Mouse (Mus musculus): ENCODE results near the gene Plxnb2. TPM values are rescaled to one million over a fixed set of nuclear protein-coding genes. Genes with fewer than 3 reads are reported as not detected.

The Plxnb2 gene
- polyA plus RNA-seq, 1 experiment from 2014 or later = 19.0 TPM

DNA sequence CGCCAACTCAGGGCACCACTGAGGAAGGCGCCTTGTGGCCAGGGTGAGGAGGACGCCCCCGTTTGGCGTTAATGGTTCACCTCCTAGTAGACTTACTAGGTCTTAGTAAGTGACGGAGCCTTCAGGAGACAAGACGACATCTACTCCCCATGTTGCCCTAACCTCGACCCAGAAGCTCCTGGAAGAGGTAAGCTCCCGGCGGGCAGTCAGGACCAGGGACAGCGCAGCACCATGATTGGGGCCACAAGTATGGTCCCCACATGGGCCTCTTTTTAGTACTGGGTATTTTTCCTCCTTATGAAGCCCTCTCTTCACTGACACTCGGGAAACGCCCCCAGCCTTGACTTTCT lies 30.6 kb downstream of the Plxnb2 start:
- DNase-seq (ENCODE audit: low spot score) = peak; percentile 42

DNA sequence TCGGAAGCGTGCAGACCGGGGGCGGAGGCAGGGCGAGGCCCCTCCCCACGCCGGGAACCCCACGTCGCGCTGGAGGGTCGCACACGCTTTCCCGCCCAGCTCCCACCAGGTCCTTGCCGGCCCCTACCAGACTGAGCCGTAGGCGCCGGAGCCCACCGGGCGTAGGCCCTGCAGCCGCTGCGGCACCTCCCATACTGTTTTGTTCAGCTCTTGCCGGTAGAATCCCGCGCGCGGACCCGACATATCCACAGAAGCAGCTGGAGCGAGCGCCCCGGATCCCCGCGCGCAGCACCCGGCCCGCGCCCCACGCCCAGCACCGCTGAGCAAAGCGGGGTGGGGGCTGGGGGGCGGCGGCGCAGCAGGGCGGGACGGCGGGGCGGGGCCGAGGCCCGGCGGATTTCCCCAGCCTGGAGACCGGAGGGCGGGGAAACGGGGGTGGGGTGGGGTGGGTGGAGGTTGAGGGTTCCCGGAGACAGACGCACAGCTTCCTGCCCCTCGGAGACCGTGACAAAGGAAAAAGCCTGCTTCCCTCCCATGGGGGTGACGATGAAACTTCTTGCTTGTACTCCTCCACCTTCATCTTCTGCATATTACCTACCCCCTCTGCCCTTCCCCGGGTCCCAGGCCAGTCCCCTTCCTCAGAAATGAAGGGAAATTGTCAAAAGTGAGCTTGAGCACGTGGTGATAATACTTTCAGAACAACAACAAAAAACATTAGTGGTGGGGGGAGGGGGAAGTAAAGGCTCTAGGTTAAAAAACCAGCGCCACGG lies 31.1 kb downstream of the Plxnb2 start, which contains the start of gene Mapk11:
Mapk11 (minus strand) TSS at position 358 of the 770 bp plus-strand sequence.
- DNase-seq (ENCODE audit: low spot score) = peak; percentile 65

DNA sequence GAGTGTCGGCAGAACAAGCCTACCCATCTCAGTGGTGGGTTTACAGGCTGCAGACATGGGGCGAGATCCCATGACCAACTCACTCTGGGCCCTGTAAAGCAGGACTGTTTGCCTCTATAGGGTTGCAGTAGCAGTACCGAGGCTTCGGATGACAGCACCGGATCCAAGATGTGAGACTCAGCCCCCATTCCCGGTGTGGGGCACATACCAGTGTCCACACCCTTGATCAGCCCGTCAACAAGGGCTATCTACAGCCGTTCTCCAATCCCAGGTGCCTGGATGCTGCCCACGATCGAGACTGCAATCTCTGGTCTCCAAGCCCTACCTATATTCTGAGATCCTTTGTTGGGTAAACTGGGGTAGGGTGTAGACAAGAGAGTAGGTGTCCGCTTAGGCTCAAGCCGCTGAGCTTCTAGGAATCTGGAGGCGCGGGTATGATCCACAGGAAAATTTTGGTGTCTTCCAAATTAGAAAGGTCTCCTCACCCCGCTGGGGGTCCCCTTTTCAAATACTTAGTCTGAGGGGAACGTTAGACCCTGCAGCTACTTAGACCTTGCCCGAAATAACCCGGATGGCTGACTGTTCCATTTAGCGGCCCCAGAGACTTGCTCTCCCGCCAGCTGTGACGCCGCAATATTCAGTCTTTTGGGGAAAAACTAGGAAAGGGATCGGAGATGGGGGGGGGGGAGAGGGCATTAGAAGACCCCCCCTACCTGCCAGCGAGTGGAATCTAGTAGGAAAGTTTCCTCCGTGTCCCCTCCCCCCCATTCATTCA lies 31.9 kb downstream of the Plxnb2 start:
- DNase-seq (ENCODE audit: low spot score) = no peak

DNA sequence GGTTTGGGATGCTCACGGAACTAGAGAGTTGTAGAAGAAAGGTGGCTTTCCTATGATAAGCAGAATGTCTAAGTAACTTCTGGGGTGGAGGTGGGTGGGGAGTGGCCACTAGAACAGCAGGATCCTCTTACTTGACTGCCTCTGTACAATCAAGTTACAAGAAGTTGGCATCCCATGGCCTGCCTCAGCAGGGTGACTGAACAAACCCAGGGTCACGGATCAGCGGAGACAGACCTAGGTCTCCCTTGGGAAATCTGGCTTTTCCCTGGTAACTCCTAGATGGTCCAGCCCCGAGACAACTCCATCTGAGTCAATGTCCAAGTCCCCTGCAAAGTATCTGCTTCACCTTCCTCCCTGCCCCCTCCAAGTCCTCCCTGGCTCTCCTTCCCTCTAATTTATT lies 32.7 kb downstream of the Plxnb2 start:
- no peak for DNase-seq (ENCODE audit: low spot score)

DNA sequence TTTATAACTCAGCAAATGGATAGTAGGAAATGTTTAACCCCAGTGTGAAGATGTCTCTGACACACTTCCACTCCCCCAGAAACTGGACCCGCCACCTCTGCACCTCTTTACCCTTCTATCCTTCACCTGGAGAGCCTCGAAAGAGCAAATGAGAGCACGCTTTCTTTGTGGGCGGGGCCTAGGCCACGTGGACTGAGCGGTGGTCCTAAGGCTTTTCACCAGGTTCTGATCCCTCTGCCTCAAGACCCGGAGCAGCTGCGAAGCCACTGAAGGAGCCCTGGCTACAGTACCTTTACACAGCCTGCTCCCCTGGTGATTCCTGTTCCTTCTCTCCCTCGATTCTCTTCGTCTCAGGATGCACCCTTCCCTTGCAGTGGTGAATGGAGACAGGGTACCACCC lies 33.1 kb downstream of the Plxnb2 start:
- DNase-seq (ENCODE audit: low spot score) = no peak

DNA sequence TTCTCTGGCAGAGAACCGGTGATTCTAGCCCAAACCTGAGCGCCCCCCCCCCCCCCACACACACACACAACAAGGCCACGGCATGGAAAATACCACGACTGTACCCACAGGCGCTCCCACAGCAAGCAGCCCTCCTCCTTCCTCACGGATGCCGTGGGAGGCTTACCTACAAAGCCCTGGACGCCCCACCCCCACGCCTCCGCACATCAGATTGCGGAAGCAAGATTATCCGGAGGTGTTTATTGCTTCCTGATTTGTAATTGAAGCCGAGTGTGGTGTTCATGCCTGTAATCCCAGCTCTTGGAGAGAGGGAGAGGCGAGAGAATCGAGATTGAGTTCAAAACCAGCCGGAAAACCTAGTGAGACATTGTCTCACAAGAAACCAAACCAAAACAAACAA lies 33.6 kb downstream of the Plxnb2 start:
- peak; percentile 51 for DNase-seq (ENCODE audit: low spot score)

DNA sequence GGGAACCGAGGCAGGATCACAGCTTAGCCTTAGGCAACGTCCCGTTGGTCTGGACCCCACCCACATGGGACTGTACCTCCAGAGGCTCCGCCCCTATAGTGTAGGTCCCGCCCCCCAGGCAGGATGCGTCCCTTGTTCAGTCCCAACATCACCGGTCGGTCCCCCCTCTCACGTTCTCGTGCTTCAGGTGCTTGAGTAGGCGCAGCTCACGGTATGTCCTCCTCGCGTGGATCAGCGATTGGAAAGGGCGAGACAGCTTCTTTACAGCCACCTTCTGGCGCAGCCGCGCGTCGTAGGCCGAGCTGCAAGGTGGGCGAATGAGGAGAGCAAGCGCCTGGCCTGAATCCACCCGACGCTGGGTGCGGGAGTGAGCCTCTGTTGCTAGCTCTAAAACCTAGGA lies 34.1 kb downstream of the Plxnb2 start:
- no peak for DNase-seq (ENCODE audit: low spot score)

DNA sequence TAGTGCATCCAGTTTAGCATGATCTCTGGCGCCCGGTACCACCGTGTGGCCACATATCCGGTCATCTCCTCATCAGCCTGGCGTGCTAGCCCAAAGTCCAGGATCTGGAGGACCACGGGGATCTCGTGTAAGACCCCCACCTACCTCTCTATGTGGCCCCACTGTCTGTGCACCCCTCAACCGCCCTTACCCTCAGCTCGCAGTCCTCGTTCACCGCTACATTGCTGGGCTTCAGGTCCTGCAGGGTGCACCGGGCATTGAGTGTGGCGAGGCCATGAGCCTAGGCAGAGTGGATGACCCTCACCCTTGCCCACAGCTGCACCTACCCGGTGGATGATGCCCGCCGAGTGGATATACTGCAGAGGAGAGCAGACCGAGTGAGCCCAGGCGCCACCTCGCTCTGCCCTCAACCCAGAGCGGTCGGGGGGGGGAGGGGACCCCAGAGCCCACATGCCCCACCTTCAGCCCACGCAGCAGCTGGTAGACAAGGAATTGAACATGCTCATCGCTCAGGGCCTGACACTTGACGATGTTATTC lies 34.7 kb downstream of the Plxnb2 start:
- DNase-seq (ENCODE audit: low spot score) = no peak

DNA sequence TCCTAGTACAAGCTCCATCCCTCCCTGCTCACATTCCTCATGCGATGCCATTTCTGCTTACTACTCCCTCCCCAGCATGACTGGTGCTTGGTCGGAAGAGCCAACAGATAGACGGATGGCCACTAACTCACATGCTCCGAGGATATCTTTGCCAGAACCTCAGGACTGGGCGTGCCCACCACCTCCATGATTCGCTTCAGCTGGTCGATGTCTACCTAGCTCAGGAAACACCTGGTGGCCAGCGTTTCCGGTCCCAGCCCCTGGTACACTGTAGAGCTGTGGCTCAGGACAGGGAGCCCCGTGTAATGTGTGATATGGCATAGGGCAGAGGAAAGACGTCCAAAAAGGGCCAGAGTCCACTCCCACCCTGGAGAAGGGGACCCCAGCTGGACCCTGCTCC lies 35.6 kb downstream of the Plxnb2 start:
- no peak for DNase-seq (ENCODE audit: low spot score)

DNA sequence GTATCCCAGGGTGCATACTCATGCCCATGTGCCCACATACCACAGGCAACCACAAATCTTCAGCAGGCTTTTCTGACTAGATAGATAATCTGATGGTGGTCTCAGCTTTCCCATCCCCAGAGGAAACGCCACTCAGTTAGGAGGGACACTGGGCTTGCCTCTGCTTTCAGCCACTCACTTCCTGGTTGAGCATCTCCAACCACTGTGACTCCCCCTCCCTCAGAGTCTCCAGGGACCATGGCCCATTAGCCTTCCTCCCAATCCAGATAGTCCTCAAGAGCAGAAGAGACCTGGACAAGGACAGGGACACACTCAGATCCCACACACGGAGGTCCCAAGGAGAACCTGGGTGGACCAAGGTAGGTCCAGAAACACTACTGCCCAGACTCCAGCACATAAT lies 37.5 kb downstream of the Plxnb2 start:
- DNase-seq (ENCODE audit: low spot score) = no peak

DNA sequence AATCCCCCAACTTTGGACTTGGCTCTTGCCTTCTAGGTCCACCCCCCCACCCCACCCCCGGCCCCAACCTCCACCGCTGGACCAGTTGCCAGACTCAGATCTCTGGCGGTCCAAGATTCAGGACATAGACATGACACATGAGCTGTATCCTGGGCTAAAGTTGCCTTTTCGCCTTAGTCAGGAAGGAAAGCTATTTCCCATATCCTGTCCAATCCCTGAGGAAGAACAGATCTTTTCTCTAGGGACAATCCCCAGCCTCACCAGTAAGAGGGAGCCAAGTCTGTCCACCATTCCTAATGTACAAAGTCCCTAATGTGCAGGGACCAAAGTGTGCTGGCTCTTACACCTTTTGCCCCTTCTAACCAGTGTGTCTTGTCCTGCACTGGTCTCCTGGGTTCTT lies 38.7 kb downstream of the Plxnb2 start:
- no peak for DNase-seq (ENCODE audit: low spot score)

DNA sequence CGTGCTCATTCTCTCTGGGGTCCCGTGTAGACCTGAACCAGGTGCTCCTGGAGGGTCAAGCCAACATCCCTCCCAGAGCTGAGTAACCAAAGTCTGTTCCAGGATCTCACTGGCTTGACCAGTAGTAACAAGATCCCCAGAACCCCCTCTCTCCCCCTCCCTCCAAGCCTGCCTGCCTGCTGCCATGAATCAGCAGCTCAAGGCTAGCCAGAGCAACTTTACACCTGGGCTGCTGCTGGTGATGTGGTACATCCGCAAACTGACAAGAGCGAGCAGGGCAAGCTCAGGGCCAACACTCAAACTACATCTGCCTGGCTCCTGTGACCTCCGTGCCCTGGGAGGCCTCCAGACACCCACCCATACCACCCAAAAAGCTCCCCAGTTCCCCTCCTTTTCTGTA lies 39.1 kb downstream of the Plxnb2 start:
- no peak for DNase-seq (ENCODE audit: low spot score)

DNA sequence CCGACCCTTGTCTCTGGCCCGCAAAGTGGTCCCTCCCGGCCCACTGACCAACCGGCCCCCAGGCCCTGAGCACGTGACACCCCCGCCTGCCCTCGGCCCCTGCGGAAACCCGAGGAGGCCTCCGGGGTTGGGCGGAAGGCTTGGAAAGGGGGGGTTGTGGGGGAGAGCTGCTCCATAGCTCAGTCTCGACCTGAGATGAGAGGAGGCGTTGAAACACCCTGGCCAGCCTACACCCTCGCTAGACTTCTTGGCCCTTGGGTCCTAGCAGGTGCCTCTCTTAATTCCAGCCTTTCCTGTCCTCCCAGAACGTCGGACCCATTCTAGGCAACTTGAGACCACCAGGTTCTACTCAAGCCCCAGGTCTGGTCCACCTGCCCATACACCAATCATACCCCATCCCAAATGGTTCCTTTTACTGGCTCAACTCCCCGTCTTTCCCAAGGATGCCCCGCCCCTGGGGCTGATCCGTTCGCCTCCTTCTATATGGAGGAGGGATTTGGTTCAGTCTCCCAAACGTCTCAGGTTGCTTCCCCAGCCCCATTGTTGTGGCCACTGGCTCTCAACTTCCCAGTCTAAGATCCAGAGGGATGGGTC lies 39.8 kb downstream of the Plxnb2 start, which contains the start of gene Mapk12:
Mapk12 (minus strand) TSS at position 45 of the 594 bp plus-strand sequence.
- DNase-seq (ENCODE audit: low spot score) = no peak

DNA sequence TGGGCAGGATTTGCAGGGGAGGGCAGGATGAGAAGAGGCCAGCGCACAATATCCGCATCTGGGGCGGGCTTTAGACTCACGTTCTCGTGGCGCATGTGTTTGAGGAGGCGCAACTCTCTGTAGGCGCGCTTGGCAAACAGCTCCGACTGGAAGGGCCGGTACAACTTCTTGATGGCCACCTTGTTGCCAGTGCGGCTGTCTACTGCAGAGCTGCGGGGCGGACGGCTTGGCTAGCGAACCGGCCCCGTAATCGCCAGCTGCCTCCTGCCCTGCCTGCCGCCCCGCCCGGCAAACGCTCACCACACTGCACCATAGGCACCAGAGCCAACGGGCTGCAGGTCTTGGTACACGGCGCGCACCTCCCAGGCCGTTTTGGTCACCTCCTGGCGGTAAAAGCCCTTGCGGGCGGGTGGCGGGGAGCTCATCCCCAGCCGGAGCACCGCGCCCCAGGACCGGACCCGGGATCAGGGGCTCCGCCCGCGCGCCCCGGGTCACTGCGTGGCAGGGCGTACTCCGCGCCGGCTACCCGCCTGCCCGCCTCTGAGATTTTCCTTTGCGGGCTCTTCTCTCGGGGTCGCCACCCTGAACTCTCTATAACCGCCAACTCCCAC lies 40.4 kb downstream of the Plxnb2 start:
- no peak for DNase-seq (ENCODE audit: low spot score)

DNA sequence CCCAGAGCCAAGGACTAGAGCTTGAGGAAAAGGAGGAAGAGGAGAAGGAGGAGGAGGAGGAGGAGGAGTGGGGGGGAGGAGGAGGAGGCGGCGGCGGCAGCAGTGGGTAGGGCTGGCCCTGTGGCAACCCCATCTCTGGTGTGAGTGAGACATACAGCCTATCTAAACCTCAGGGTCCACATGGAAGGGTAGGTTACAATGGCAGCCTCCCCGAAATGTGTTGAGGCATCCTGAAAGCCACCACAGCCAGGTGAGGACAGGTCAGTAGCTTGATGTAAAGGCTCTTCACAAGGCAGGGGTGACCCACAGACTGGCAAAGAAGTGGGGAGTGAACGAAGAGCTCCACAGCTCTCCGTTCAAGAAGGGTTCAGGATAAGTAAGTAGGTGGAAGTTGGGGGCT lies 42.1 kb downstream of the Plxnb2 start:
- DNase-seq (ENCODE audit: low spot score) = no peak

DNA sequence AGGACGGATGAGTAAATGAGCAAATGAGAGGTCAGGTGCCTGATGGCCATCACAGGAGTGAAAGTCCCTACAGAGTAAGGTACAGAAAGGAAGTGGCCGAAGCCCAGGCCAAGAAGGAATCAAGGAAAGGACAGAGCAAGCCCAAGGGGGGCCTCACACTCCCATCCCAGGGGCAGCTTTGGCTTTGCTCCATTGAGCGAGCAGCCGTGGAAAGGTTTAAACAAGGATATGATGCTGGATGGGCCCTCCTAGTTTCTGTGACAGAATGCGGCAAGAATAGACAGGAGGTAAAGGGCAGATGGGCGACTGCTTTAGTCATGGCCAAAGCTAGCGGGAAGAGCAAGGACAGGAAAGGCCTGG lies 42.6 kb downstream of the Plxnb2 start:
- no peak for DNase-seq (ENCODE audit: low spot score)

DNA sequence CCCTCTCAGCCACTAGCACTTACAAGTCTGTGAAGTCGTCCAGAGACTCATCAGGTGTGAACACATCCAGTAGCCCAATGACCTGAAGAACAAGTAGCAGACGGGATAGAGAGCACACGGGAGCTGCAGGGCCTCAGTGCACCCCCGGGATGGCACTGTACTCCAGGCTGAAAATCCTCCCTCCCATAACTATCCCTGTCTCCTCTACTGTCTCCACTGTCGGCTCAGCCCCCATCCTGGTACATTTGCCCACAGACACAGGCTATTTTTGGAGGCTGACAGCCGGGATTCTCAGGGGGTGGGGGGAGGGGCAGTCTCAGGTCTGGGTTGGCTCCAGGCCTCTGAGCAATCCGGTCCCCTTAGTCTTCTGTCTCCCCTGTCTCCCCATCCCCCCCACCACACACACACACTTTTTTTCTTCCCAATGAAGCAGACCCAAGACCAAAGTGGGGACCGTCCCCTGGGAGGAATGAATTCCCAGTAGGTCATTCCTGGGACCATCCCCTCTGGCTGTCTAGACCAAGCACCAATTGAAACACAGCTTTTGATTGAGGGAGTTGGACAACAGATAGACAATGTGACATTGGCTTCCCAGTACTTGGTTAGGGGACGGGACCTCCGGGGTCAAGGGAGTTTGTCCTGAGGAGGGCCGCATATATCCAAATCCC lies 43.1 kb downstream of the Plxnb2 start:
- DNase-seq (ENCODE audit: low spot score) = no peak

DNA sequence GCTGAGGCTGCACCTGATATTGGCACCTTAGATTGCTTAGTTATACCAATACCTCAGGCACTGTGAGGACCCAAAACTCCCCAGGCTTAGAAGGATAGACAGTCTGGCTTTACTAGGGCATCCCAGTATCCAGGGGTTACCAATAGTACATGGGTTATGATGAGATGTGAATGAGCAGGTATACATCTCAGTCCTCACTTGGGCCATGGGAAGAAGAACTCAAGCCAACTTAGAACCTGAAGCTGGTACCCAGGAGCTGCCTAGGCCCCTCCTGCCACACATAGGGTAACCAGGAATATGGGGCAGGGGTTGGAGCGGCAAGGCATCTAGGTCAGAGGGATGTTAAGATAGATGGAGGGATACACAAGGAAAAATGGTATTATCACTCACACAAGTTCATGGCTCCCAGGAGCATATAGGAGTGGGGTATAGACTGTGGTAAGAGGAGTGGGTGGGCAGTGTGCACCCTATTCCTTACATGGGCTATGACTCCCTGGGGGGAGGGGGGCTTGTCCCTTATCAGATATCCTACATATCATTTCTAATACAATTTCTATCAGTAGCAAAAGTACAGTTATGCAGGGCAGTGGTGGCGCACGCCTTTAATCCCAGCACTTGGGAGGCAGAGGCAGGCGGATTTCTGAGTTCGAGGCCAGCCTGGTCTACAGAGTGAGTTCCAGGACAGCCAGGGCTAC lies 44.0 kb downstream of the Plxnb2 start:
- DNase-seq (ENCODE audit: low spot score) = no peak

DNA sequence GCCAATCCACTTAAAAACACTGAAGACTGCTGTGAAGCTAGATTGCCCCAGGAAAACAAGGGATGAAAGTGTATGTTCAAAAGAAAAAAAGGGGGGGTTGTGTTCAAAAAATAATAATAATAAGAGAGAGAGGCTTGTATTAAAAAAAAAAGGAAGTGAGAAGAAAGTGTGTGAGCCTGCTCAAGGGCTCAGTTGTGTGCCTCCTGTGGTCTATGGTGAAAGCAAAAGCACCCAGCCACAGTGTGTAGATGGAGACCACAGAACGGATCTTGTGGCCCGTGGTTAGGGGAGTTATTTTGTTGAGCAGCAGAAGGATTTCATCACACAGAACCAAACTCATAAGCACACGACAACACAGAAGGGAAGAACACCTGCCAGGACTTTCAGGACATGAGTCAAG lies 49.3 kb downstream of the Plxnb2 start:
- peak; percentile 72 for DNase-seq (ENCODE audit: low spot score)

DNA sequence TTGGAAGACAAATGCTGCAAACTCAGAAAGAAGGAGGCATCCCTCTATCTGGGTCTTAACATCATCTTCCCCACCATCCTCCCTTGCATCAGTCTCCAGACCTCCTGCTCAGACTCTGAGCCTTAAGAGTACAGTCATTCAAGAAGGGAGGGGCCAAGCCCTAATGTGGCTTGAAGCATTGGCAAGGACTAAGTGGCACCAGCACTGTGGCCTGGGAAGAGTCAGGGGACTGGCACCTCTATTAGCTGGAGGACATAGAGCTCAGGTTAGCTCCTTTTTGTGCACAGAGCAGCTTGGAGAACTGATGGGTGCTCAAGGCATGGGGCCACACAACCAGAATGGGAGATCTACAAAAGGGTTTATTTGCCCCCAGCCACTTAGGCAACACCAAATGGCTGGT lies 50.3 kb downstream of the Plxnb2 start:
- DNase-seq (ENCODE audit: low spot score) = no peak

All from thymus, postnatal 0 days (tissue).